Mouse (Mus musculus) G1E (cell line): ENCODE results near the gene Fndc3b. TPM values are rescaled to one million over a fixed set of nuclear protein-coding genes. Genes with fewer than 3 reads are reported as not detected.
A peak's percentile ranks its signal among the peaks of the same experiment; 100 is the strongest.

Experiments
- ATAC-seq: 2 replicates; pipeline ENCODE4 v1.8.0; 2016; ENCODE audit warnings: mild to moderate bottlenecking; ENCODE audit not compliant: insufficient number of reproducible peaks, poor library complexity, low FRiP score, severe bottlenecking; ENCODE audit errors: extremely low read depth
- DNase-seq: peaks from one replicate; pipeline ENCODE4 v3.0.0; 2012; ENCODE audit warnings: low spot score
- H3K27me3 ChIP-seq: 2 replicates; pipeline ENCODE4 v1.6.1; 2012; ENCODE audit warnings: mild to moderate bottlenecking, low read length, inconsistent platforms; ENCODE audit not compliant: insufficient read depth
- H3K36me3 ChIP-seq: replicated peaks from 2 replicates; pipeline ENCODE3; 2012; ENCODE audit warnings: mild to moderate bottlenecking, inconsistent platforms
- H3K4me1 ChIP-seq: 2 replicates; pipeline ENCODE4 v1.6.1; 2012; ENCODE audit warnings: low read depth, low read length, inconsistent platforms, mixed read lengths; ENCODE audit not compliant: insufficient read depth
- H3K4me3 ChIP-seq: 2 replicates; pipeline ENCODE4 v1.5.1; 2012; ENCODE audit warnings: low read depth, mild to moderate bottlenecking, inconsistent platforms, low read length, moderate library complexity, mixed read lengths
- H3K9me3 ChIP-seq: replicated peaks from 2 replicates; pipeline ENCODE4 v1.6.1; 2012; ENCODE audit warnings: inconsistent platforms
- CTCF ChIP-seq: IDR thresholded peaks from 2 replicates; pipeline ENCODE4 v1.5.1; 2012; ENCODE audit warnings: low read depth, low read length, inconsistent platforms, mixed read lengths
- GATA1 ChIP-seq: IDR thresholded peaks from 2 replicates; pipeline ENCODE4 v1.6.1; 2012; ENCODE audit warnings: borderline replicate concordance, low read length, inconsistent platforms, mixed read lengths
- GATA2 ChIP-seq: IDR thresholded peaks from 2 replicates; pipeline ENCODE4 v1.6.1; 2012; ENCODE audit warnings: low read depth, low read length, inconsistent platforms, borderline replicate concordance
- POLR2AphosphoS5 ChIP-seq: IDR thresholded peaks from 2 replicates; pipeline ENCODE4 v1.6.1; 2012; ENCODE audit warnings: low read depth, low read length, inconsistent platforms; ENCODE audit not compliant: insufficient replicate concordance
- TAL1 ChIP-seq: conservative IDR thresholded peaks from 2 replicates; pipeline ENCODE4 v1.6.1; 2012; ENCODE audit warnings: low read depth, low read length, inconsistent platforms, mixed read lengths
- polyA plus RNA-seq: library from polyadenylated mRNA; stranded (reverse); fragments of >175 nt; gene quantifications from 2 replicates; pipeline ENCODE4 v1.2.3, GENCODE M21; 2012
- total RNA-seq, 2 experiments: library from RNA; stranded (forward) in 1 of 2; stranded (reverse) in 1 of 2; fragments of 200-1000 nt in 1 of 2; fragments of >200 nt in 1 of 2; fragmentation: Nextera tagmentation in 1 of 2; gene quantifications; 2 replicates each; pipeline ENCODE4 v1.2.3; 2014 to 2017

Gene Fndc3b
- total and polyA plus RNA-seq, 3 experiments: 0.16 TPM; not detected in 2

- no peak for TF ChIP-seq GATA1
- no peak for TF ChIP-seq POLR2AphosphoS5
- TF ChIP-seq TAL1: no peak
- TF ChIP-seq GATA2: no peak
- TF ChIP-seq CTCF: no peak
- DNase-seq: no peak
- H3K27me3 ChIP-seq: peaks cover 2% of the 10 kb centered on the region; the same call in 1 of the 2 replicates
- peaks cover 3% of the 10 kb centered on the region; the same call in 1 of the 2 replicates for H3K4me1 ChIP-seq
- H3K9me3 ChIP-seq: no peaks in the 10 kb centered on the region
- no peak overlapping the region for H3K4me3 ChIP-seq
- ATAC-seq: no peak
- no peaks in the 10 kb centered on the region for H3K36me3 ChIP-seq
Measured at GRCm38 (mm10) chr3:27475899-27476298, 235.2 kb downstream of the Fndc3b start.

- peaks cover 3% of the 10 kb centered on the region; the same call in 1 of the 2 replicates for H3K4me1 ChIP-seq
- no peak for ATAC-seq
- H3K9me3 ChIP-seq: no peaks in the 10 kb centered on the region
- TF ChIP-seq POLR2AphosphoS5 (no peak), GATA1 (no peak), CTCF (no peak), GATA2 (no peak), TAL1 (no peak)
- peaks cover 2% of the 10 kb centered on the region; the same call in 1 of the 2 replicates for H3K27me3 ChIP-seq
- no peak for DNase-seq
- no peak overlapping the region for H3K4me3 ChIP-seq
- H3K36me3 ChIP-seq: no peaks in the 10 kb centered on the region
Measured at GRCm38 (mm10) chr3:27473801-27474599, 237.1 kb downstream of the Fndc3b start.

- Histone ChIP-seq H3K4me1 (peaks cover 3% of the 10 kb centered on the region; the same call in 1 of the 2 replicates), H3K9me3 (no peaks in the 10 kb centered on the region), H3K27me3 (peaks cover 7% of the 10 kb centered on the region; the same call in 1 of the 2 replicates), H3K4me3 (no peak overlapping the region), H3K36me3 (no peaks in the 10 kb centered on the region)
- DNase-seq (no peak), ATAC-seq (no peak)
- TF ChIP-seq CTCF: peak; percentile 34; the same call in 1 of the 2 replicates
- no peak for TF ChIP-seq POLR2AphosphoS5
Measured at GRCm38 (mm10) chr3:27472846-27473245, 238.3 kb downstream of the Fndc3b start.

- Histone ChIP-seq H3K27me3 (peaks cover 5% of the 10 kb centered on the region; the same call in 1 of the 2 replicates), H3K4me3 (no peak overlapping the region), H3K9me3 (no peaks in the 10 kb centered on the region), H3K36me3 (no peaks in the 10 kb centered on the region), H3K4me1 (peaks cover 3% of the 10 kb centered on the region; the same call in 1 of the 2 replicates)
- no peak for ATAC-seq
- no peak for DNase-seq
- no peak for TF ChIP-seq GATA2
- no peak for TF ChIP-seq CTCF
- TF ChIP-seq TAL1: no peak
- no peak for TF ChIP-seq GATA1
- TF ChIP-seq POLR2AphosphoS5: no peak
Measured at GRCm38 (mm10) chr3:27470781-27471180, 240.3 kb downstream of the Fndc3b start.

- ATAC-seq (no peak), DNase-seq (no peak)
- Histone ChIP-seq H3K4me1 (peaks cover 3% of the 10 kb centered on the region; the same call in 1 of the 2 replicates), H3K36me3 (no peaks in the 10 kb centered on the region), H3K9me3 (no peaks in the 10 kb centered on the region), H3K4me3 (no peak overlapping the region), H3K27me3 (peaks cover 6% of the 10 kb centered on the region; the same call in 1 of the 2 replicates)
- TF ChIP-seq TAL1: no peak
- no peak for TF ChIP-seq GATA1
- no peak for TF ChIP-seq CTCF
- no peak for TF ChIP-seq GATA2
- no peak for TF ChIP-seq POLR2AphosphoS5
Measured at GRCm38 (mm10) chr3:27469971-27470370, 241.1 kb downstream of the Fndc3b start.

- DNase-seq: no peak
- TF ChIP-seq POLR2AphosphoS5 (no peak), CTCF (no peak), GATA2 (no peak)
- H3K27me3 ChIP-seq: peaks cover 14% of the 10 kb centered on the region; the same call in 1 of the 2 replicates
- H3K4me3 ChIP-seq: no peak overlapping the region
- no peaks in the 10 kb centered on the region for H3K9me3 ChIP-seq
- ATAC-seq: no peak
- no peaks in the 10 kb centered on the region for H3K4me1 ChIP-seq
- no peaks in the 10 kb centered on the region for H3K36me3 ChIP-seq
Measured at GRCm38 (mm10) chr3:27467505-27468020, 243.5 kb downstream of the Fndc3b start.
